Mouse (Mus musculus) limb, embryonic 12.5 days (tissue): ENCODE results near the gene Nim1k. TPM values are rescaled to one million over a fixed set of nuclear protein-coding genes. Genes with fewer than 3 reads are reported as not detected.
A peak's percentile ranks its signal among the peaks of the same experiment; 100 is the strongest.
"Not testable (repeated sequence)": the region's sequence is repeated elsewhere in the genome, so short reads cannot be mapped to it uniquely, and the experiment has no call there.

ENCODE experiments used
- ATAC-seq: fragments of 200-750 bp; cut with Nextera tagmentation; 2 replicates; pipeline ENCODE4 v1.8.0; 2017; ENCODE audit warnings: low read depth, moderate TSS enrichment; ENCODE audit not compliant: insufficient number of reproducible peaks, insufficient read depth, low FRiP score, low TSS enrichment
- H3K27ac ChIP-seq: fragments of 300-500 bp; sonication (generic); 2 replicates; pipeline ENCODE4 v1.5.1; 2016; ENCODE audit warnings: mild to moderate bottlenecking, moderate library complexity
- H3K27me3 ChIP-seq: fragments of 300-500 bp; sonication (generic); 2 replicates; pipeline ENCODE4 v1.6.1; 2016; ENCODE audit warnings: mild to moderate bottlenecking, moderate library complexity
- H3K36me3 ChIP-seq: fragments of 300-500 bp; sonication (generic); 2 replicates; pipeline ENCODE4 v1.6.1; 2016; ENCODE audit warnings: mild to moderate bottlenecking, moderate library complexity
- H3K4me1 ChIP-seq: fragments of 300-500 bp; sonication (generic); replicated peaks from 2 replicates; pipeline ENCODE4 v1.6.1; 2016
- H3K4me2 ChIP-seq: fragments of 300-500 bp; sonication (generic); 2 replicates; pipeline ENCODE4 v1.6.1; 2016; ENCODE audit warnings: mild to moderate bottlenecking, moderate library complexity
- H3K4me3 ChIP-seq: fragments of 300-500 bp; sonication (generic); replicated peaks from 2 replicates; pipeline ENCODE4 v1.5.1; 2016; ENCODE audit warnings: mild to moderate bottlenecking
- H3K9ac ChIP-seq: fragments of 300-500 bp; sonication (generic); replicated peaks from 2 replicates; pipeline ENCODE4 v1.6.1; 2016; ENCODE audit warnings: mild to moderate bottlenecking, moderate library complexity
- H3K9me3 ChIP-seq: fragments of 300-500 bp; sonication (generic); 2 replicates; pipeline ENCODE4 v1.6.1; 2016; ENCODE audit warnings: mild to moderate bottlenecking, moderate library complexity
- WGBS: fragments of 180-500 bp; shearing (Covaris S2); methylation state at CpG from one replicate; pipeline ENCODE4 v1.1.7; 2016; 5-methylcytosine and 5-hydroxymethylcytosine counted together
- polyA plus RNA-seq: library from polyadenylated mRNA; unstranded; fragments of >200 nt; fragmentation: Nextera tagmentation; extraction: Ambion mirVana; gene quantifications from 2 replicates; pipeline ENCODE4 v1.2.1, GENCODE M21; 2016

Nim1k gene
- polyA plus RNA-seq, 1 experiment from 2014 or later = 1.6 TPM

DNA sequence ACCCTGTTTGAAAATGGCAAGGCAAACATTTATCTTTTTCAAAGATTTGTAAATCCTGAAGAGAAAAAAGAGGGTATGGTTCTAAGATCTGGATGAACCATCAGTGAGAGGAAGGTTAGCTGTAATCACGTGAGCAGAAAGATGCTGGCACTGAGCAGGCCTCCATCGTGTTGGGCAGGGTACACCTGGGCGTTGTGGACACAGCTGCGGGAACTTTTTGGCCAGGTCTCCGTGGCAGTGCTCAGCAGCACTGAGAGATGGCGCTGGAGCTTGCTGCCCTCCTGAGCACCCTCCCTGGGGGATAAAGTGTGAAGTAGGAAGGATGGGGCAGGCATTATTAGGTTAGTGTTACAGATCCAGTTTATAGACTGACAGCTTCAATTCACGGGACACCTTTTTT is 48.7 kb downstream of the Nim1k start:
- no peak overlapping the region for H3K9ac ChIP-seq
- no peak overlapping the region for H3K4me2 ChIP-seq
- no peak overlapping the region for H3K27ac ChIP-seq
- H3K4me1 ChIP-seq = no peaks in the 10 kb centered on the region
- H3K36me3 ChIP-seq = peaks cover 75% of the 10 kb centered on the region
- H3K4me3 ChIP-seq = no peak overlapping the region
- H3K27me3 ChIP-seq = no peaks in the 10 kb centered on the region
- H3K9me3 ChIP-seq = no peaks in the 10 kb centered on the region
- no peak for ATAC-seq
- WGBS = 75% methylated on average over 7 of the region's 7 CpGs

DNA sequence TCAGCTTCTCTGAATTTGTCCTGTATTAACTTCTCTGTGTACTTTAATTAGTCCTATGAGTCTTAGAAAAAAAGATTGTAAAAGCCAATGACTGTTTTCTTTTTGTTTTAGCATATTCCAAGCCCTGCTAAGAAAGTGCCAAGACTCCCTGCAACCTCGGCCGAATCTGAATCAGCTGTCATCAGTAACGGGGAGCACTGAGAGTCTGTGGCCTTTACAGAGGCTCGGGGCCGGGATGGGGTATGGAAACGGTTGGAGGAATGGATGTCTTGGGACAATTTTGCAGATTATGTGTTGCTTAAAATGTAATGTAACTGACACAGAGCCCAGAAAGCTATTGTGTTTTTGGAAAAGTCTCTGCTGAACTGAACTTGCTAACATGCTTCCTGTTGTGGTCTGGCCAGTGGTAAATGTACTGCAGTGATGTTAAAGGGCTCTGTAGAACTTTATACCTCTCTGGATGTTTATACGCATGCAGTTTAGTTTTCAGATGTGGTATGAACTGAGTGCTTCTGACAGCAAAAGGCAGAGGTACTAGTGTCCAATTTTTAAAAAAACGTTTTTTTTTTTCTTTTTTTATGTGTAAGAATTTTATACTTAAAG is 49.3 kb downstream of the Nim1k start:
- not testable (repeated sequence) for H3K4me3 ChIP-seq, H3K9me3 ChIP-seq, H3K4me1 ChIP-seq, H3K9ac ChIP-seq, H3K27me3 ChIP-seq, ATAC-seq, H3K4me2 ChIP-seq, H3K27ac ChIP-seq
- 82% methylated on average over 7 of the region's 8 CpGs for WGBS
- peaks cover 81% of the 10 kb centered on the region for H3K36me3 ChIP-seq

GRCm38 (mm10) chr13:119704280-119704679 is 51.4 kb downstream of the Nim1k start:
- no peaks in the 10 kb centered on the region for H3K27me3 ChIP-seq
- no peak for ATAC-seq
- H3K36me3 ChIP-seq = peaks cover 82% of the 10 kb centered on the region
- H3K4me1 ChIP-seq = no peaks in the 10 kb centered on the region
- H3K4me3 ChIP-seq = no peak overlapping the region
- H3K9ac ChIP-seq = no peak overlapping the region
- no peak overlapping the region for H3K4me2 ChIP-seq
- H3K9me3 ChIP-seq = no peaks in the 10 kb centered on the region
- H3K27ac ChIP-seq = no peak overlapping the region
- 92% methylated on average over 7 of the region's 7 CpGs for WGBS

DNA sequence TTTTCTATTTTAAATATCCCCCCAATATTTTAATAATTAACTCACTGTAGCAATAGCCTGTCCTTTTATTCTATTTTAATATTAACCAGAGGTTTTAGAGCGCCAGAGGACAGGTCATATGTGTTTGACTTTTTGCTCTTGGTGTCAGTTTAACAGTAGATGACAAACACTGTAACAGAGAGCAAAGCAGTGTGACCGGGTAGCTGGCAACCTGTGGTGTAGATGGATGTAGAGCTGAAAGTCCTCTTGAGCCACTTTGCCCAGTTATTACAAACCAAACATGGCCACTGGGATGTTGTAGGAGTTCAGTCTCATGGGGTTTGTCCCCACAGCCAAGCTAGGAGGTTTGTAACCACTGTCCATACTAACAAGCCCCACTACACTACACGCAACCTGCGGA is 57.2 kb downstream of the Nim1k start:
- Histone ChIP-seq H3K4me3 (no peak overlapping the region), H3K4me2 (no peak overlapping the region), H3K36me3 (peaks cover 50% of the 10 kb centered on the region), H3K9me3 (no peaks in the 10 kb centered on the region), H3K27me3 (no peaks in the 10 kb centered on the region), H3K4me1 (peaks cover 16% of the 10 kb centered on the region; the same call in 1 of the 2 replicates), H3K9ac (no peak overlapping the region), H3K27ac (no peak overlapping the region)
- no peak for ATAC-seq
- WGBS = 95% methylated on average over 4 of the region's 4 CpGs

GRCm38 (mm10) chr13:119696496-119696895 is 59.2 kb downstream of the Nim1k start:
- H3K4me2 ChIP-seq = no peak overlapping the region
- H3K4me3 ChIP-seq = no peak overlapping the region
- 84% methylated on average over 1 of the region's 1 CpGs for WGBS
- peaks cover 32% of the 10 kb centered on the region for H3K36me3 ChIP-seq
- no peak overlapping the region for H3K27ac ChIP-seq
- H3K9ac ChIP-seq = no peak overlapping the region
- H3K9me3 ChIP-seq = no peaks in the 10 kb centered on the region
- H3K4me1 ChIP-seq = peaks cover 24% of the 10 kb centered on the region; the same call in 1 of the 2 replicates
- no peaks in the 10 kb centered on the region for H3K27me3 ChIP-seq
- ATAC-seq = no peak

DNA sequence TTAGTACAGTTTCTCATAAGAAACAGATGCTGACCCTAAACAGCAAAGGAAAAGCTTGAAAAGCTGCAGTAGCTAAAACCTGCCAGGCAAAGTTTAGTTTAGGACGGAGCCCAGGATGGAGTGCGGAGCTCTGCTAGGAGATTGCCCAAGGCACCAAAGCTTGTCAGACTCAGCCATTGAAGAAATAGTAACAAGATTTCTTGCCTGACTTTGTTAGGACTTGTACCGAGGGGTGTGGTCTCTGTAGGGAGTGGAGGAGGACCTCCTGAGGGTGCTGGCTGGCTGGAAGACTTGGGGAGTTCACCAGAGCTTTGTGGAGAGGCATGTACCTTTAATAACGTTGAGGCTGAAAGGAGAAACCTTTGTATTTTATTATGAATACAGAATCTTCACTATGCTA is 60.0 kb downstream of the Nim1k start:
- H3K4me2 ChIP-seq = no peak overlapping the region

GRCm38 (mm10) chr13:119691958-119692357 is 63.7 kb downstream of the Nim1k start:
- H3K27ac ChIP-seq = not testable (repeated sequence)
- WGBS = 71% methylated on average over 3 of the region's 3 CpGs

More for the DNA sequence above, 60.0 kb downstream of the Nim1k start:
- no peak overlapping the region for H3K27ac ChIP-seq
- peaks cover 28% of the 10 kb centered on the region for H3K4me1 ChIP-seq
- H3K9ac ChIP-seq = no peak overlapping the region
- WGBS = 67% methylated on average over 4 of the region's 4 CpGs
- no peak overlapping the region for H3K4me3 ChIP-seq
- no peaks in the 10 kb centered on the region for H3K27me3 ChIP-seq
- peaks cover 24% of the 10 kb centered on the region for H3K36me3 ChIP-seq
- no peak for ATAC-seq
- H3K9me3 ChIP-seq = no peaks in the 10 kb centered on the region

GRCm38 (mm10) chr13:119690876-119691620 is 64.6 kb downstream of the Nim1k start:
- H3K4me2 ChIP-seq = peak overlapping the region; percentile 81
- no peaks in the 10 kb centered on the region for H3K9me3 ChIP-seq
- H3K9ac ChIP-seq = peak overlapping the region; percentile 95
- H3K4me3 ChIP-seq = peak overlapping the region; percentile 94
- peak overlapping the region; percentile 98 for H3K27ac ChIP-seq
- no peaks in the 10 kb centered on the region for H3K27me3 ChIP-seq
- 0 out of 2 replicates have a peak, but pooled peaks cover 4% of the 10 kb centered on the region for H3K36me3 ChIP-seq
- peaks cover 33% of the 10 kb centered on the region for H3K4me1 ChIP-seq
- ATAC-seq = peak; percentile 16; the same call in 1 of the 2 replicates
- 1% methylated on average over 7 of the region's 7 CpGs for WGBS

More at GRCm38 (mm10) chr13:119691958-119692357, 63.7 kb downstream of the Nim1k start:
- H3K9me3 ChIP-seq, H3K36me3 ChIP-seq, H3K9ac ChIP-seq, H3K27me3 ChIP-seq, ATAC-seq: not testable (repeated sequence)
- peak overlapping the region; percentile 94 for H3K4me3 ChIP-seq
- H3K4me1 ChIP-seq = peaks cover 33% of the 10 kb centered on the region
- H3K4me2 ChIP-seq = peak overlapping the region; percentile 81

DNA sequence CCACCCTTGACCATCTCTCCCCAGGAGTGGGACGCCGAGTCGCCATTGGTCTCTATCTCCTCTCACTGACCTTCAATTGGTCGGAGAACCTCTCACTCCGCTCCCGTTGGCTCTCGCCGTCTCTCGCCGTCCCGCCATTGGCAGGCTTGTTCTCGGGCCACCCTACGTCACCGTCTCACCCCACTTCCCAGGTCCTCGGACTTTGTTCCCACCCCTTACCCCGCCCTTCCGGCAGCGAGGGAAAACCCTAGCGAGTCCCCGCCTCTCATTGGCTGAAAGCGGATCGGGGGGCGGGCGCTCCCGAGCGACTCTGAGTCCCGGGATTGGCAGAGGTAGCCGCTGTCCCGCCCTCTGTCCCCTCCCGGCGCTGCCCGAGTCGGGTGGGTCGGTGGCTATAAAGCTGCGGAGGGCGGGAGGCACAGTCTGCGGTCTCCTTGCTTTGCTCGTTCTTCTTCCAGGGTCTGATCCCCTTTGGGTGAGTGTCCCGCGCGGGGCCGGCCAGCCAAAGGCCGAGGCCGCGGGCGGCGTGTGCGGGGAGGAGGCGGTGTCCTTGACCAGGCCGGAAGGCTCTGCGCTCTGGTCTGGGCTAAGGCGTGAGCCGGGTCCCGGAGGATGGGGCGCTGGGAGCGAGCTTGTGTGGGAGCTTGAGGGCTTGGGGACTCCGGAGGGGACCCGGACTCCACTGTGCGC is 65.5 kb downstream of the Nim1k start, which contains the start of gene Hmgcs1:
TSS of gene Hmgcs1 (plus strand) at position 341 of the 690 bp plus-strand sequence.
- H3K36me3 ChIP-seq = 0 out of 2 replicates have a peak, but pooled peaks cover 4% of the 10 kb centered on the region
- H3K4me3 ChIP-seq = peak within 1 kb of the TSS; percentile 94
- peak within 1 kb of the TSS; percentile 95 for H3K9ac ChIP-seq
- WGBS = under 1% methylated on average over 59 of the region's 59 CpGs
- ATAC-seq = peak; percentile 99
- H3K4me1 ChIP-seq = peaks cover 28% of the 10 kb centered on the region
- H3K9me3 ChIP-seq = no peaks in the 10 kb centered on the region
- no peaks in the 10 kb centered on the region for H3K27me3 ChIP-seq
- H3K27ac ChIP-seq = peak within 1 kb of the TSS; percentile 98
- peak within 1 kb of the TSS; percentile 81 for H3K4me2 ChIP-seq

DNA sequence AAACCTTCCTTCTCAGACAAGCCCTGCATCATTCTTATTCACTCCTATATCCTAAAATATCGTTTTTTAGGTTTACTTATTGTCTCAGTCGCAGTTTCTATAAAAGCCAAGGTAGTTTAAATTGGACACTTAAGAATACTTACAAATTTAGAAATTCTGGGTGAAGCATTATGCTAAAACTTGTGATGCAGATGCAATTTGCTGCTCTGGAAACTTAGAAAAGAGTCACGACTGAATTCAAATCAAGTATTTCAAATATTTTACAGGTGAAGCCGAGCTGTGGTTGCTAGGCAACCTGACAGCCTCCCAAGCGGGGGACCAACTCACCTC is 66.0 kb downstream of the Nim1k start:
- no peaks in the 10 kb centered on the region for H3K9me3 ChIP-seq
- no peak overlapping the region for H3K9ac ChIP-seq
- H3K36me3 ChIP-seq = 0 out of 2 replicates have a peak, but pooled peaks cover 4% of the 10 kb centered on the region
- H3K4me1 ChIP-seq = peaks cover 25% of the 10 kb centered on the region
- WGBS = 11% methylated on average over 5 of the region's 5 CpGs
- H3K4me2 ChIP-seq = peak overlapping the region; percentile 81
- no peaks in the 10 kb centered on the region for H3K27me3 ChIP-seq
- peak overlapping the region; percentile 94 for H3K4me3 ChIP-seq
- H3K27ac ChIP-seq = no peak overlapping the region
- no peak for ATAC-seq
